Mouse (Mus musculus): Measurements from ENCODE around the gene Glycam1. TPM values are rescaled to one million over a fixed set of nuclear protein-coding genes. Genes with fewer than 3 reads are reported as not detected.
A peak's percentile ranks its signal among the peaks of the same experiment; 100 is the strongest.

Glycam1 gene
- polyA plus RNA-seq, 1 experiment from 2014 or later, result not detected

- H3K4me1 ChIP-seq, result peaks cover 28% of the 10 kb centered on the region
- H3K27ac ChIP-seq (replicated peaks), result peak overlapping the region; percentile 49
- H3K9me3 ChIP-seq, result no peaks in the 10 kb centered on the region
- H3K4me2 ChIP-seq (replicated peaks), result peak overlapping the region; percentile 95
- peak overlapping the region; percentile 77 for H3K4me3 ChIP-seq
- ATAC-seq (ENCODE audit: low FRiP score, low read depth), result peak; percentile 54
- H3K27me3 ChIP-seq, result peaks cover 26% of the 10 kb centered on the region; the same call in 1 of the 2 replicates
- no peaks in the 10 kb centered on the region for H3K36me3 ChIP-seq
- WGBS, result under 1% methylated on average over 37 of the region's 37 CpGs
- peak overlapping the region; percentile 78 for H3K9ac ChIP-seq (replicated peaks)
Measured at GRCm38 (mm10) chr15:103537011-103537821, 27.7 kb downstream of the Glycam1 start.

DNA sequence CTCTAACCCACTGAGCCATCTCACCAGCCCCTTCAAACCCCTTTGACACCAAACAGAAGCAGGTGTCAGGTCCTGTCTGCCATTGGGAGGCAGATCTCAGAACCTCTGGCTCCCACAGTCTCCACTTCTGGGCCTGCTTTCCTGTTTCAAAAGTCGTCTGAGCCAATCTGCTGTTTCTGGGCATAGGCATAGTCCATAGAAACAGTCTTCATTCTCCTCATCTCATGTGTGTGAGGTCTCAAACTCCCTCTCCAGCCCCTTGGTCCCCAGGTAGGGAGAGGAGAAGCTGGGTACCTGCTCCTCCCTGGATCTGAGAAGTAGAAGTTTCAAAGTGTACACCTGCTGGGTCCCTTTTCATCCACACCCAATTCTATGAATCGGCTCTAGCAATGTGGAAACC lies 28.4 kb downstream of the Glycam1 start:
- Histone ChIP-seq H3K27ac (replicated peaks) (peak overlapping the region; percentile 49; the same call in 1 of the 2 replicates), H3K4me1 (peaks cover 28% of the 10 kb centered on the region), H3K4me2 (replicated peaks) (peak overlapping the region; percentile 95), H3K4me3 (peak overlapping the region; percentile 77), H3K27me3 (peaks cover 26% of the 10 kb centered on the region; the same call in 1 of the 2 replicates), H3K9ac (replicated peaks) (peak overlapping the region; percentile 78; the same call in 1 of the 2 replicates), H3K36me3 (no peaks in the 10 kb centered on the region), H3K9me3 (no peaks in the 10 kb centered on the region)
- ATAC-seq (ENCODE audit: low FRiP score, low read depth), result no peak
- WGBS, result 23% methylated on average over 2 of the region's 2 CpGs

DNA sequence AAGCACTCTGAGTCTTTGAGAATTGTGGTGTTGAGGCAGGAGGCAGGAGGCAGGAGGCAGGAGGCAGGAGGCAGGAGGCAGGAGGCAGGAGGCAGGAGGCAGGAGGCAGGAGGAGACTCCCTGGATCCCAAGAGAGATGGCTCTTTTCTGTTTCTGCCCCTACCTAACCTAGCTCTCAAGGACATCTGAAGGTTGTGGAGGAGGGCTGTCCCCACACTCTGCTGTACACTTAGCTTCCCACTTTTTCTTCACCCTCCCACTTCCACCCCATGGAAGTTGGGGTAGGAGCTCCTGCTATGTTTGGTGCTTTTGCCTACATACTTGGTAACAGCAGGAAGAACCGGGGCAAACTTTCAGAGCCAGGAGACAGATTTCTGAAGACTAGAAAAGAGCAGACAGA lies 29.1 kb downstream of the Glycam1 start:
- Histone ChIP-seq H3K4me2 (replicated peaks) (no peak overlapping the region), H3K27ac (replicated peaks) (no peak overlapping the region), H3K9me3 (no peaks in the 10 kb centered on the region), H3K4me3 (no peak overlapping the region), H3K36me3 (no peaks in the 10 kb centered on the region), H3K4me1 (peaks cover 32% of the 10 kb centered on the region), H3K27me3 (peaks cover 26% of the 10 kb centered on the region; the same call in 1 of the 2 replicates), H3K9ac (replicated peaks) (no peak overlapping the region)
- ATAC-seq (ENCODE audit: low FRiP score, low read depth), result no peak
- WGBS, result 70% methylated on average over 1 of the region's 1 CpGs

- 77% methylated on average over 2 of the region's 2 CpGs for WGBS
- Histone ChIP-seq H3K4me2 (replicated peaks) (no peak overlapping the region), H3K4me1 (peaks cover 38% of the 10 kb centered on the region), H3K9ac (replicated peaks) (no peak overlapping the region), H3K9me3 (no peaks in the 10 kb centered on the region), H3K36me3 (no peaks in the 10 kb centered on the region), H3K4me3 (no peak overlapping the region), H3K27me3 (peaks cover 21% of the 10 kb centered on the region; the same call in 1 of the 2 replicates), H3K27ac (replicated peaks) (no peak overlapping the region)
- ATAC-seq (ENCODE audit: low FRiP score, low read depth), result no peak
Measured at GRCm38 (mm10) chr15:103535030-103535429, 29.9 kb downstream of the Glycam1 start.

- Histone ChIP-seq H3K27me3 (peaks cover 18% of the 10 kb centered on the region; the same call in 1 of the 2 replicates), H3K9ac (replicated peaks) (no peak overlapping the region), H3K9me3 (no peaks in the 10 kb centered on the region), H3K36me3 (no peaks in the 10 kb centered on the region; the same call in 1 of the 2 replicates), H3K4me1 (peaks cover 43% of the 10 kb centered on the region), H3K27ac (replicated peaks) (no peak overlapping the region), H3K4me3 (no peak overlapping the region), H3K4me2 (replicated peaks) (no peak overlapping the region)
- WGBS, result 87% methylated on average over 7 of the region's 7 CpGs
- ATAC-seq (ENCODE audit: low FRiP score, low read depth), result no peak
Measured at GRCm38 (mm10) chr15:103534054-103534620, 30.7 kb downstream of the Glycam1 start.

DNA sequence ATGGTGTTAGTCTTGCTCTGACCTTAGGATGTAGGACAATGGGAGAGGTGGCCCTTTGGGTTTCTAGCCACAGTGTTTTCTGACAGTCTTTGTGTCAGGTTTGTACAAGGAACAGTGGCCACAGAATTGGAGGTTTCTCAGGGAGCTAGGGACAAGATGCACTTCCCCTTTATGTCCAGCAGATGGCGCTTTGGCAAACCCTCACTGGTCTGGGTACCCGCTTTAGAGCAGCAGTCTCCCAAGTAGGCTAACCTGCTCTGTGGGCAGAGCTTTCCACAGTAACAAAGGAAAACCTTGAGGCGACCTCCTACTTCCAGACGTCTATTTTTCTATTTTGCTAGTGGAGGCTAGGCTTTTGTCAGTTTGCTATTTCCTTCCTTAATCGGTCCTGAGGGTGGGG lies 34.5 kb downstream of the Glycam1 start:
- no peak overlapping the region for H3K9ac ChIP-seq (replicated peaks)
- no peak overlapping the region for H3K4me2 ChIP-seq (replicated peaks)
- ATAC-seq (ENCODE audit: low FRiP score, low read depth), result peak; percentile 75
- H3K4me1 ChIP-seq, result peaks cover 22% of the 10 kb centered on the region
- H3K4me3 ChIP-seq, result no peak overlapping the region
- H3K9me3 ChIP-seq, result no peaks in the 10 kb centered on the region
- H3K27me3 ChIP-seq, result no peaks in the 10 kb centered on the region
- H3K36me3 ChIP-seq, result peaks cover 34% of the 10 kb centered on the region
- WGBS, result 4% methylated on average over 5 of the region's 5 CpGs
- peak overlapping the region; percentile 4 for H3K27ac ChIP-seq (replicated peaks)

- Histone ChIP-seq H3K4me2 (replicated peaks) (peak overlapping the region; percentile 2; the same call in 1 of the 2 replicates), H3K9ac (replicated peaks) (no peak overlapping the region), H3K4me3 (no peak overlapping the region), H3K27me3 (no peaks in the 10 kb centered on the region), H3K27ac (replicated peaks) (peak overlapping the region; percentile 52; the same call in 1 of the 2 replicates), H3K4me1 (peaks cover 39% of the 10 kb centered on the region), H3K36me3 (peaks cover 56% of the 10 kb centered on the region), H3K9me3 (no peaks in the 10 kb centered on the region)
- 30% methylated on average over 3 of the region's 3 CpGs for WGBS
- ATAC-seq (ENCODE audit: low FRiP score, low read depth), result no peak
Measured at GRCm38 (mm10) chr15:103523156-103523555, 41.7 kb downstream of the Glycam1 start.

DNA sequence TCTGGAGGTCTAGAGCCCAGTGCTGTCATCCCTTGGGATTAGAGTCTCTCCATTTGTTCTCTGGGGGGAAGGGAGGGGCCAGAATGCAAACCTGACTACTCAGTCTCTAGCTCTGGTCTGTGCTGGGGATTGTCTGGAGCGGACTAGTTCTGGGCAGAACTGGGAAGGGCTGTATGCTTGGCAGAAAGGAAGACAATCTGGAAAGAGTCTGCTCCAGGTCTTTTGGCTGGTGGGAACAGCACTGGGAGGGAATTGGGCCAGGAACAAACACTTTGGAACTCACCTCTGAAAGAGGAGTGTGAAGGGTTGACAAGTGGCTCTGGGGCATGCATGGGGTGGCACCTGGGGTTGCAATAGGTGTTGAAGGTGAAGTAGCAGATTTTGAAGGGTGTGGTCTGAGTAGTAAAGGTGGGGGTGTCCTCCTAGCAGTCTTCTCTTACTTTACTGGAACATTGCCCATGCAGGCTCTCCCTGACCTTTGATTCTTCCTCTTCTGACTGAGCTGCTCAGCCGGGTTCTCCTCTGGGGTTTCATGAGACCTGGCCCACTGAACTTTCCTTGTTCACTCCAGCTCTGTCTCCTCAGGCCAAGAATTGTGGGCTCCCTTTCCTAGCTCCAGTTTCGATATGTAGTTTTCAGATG lies 42.3 kb downstream of the Glycam1 start:
- peaks cover 45% of the 10 kb centered on the region for H3K4me1 ChIP-seq
- peaks cover 51% of the 10 kb centered on the region for H3K36me3 ChIP-seq
- no peak overlapping the region for H3K9ac ChIP-seq (replicated peaks)
- H3K4me2 ChIP-seq (replicated peaks), result peak overlapping the region; percentile 2; the same call in 1 of the 2 replicates
- no peaks in the 10 kb centered on the region for H3K9me3 ChIP-seq
- ATAC-seq (ENCODE audit: low FRiP score, low read depth), result no peak
- no peaks in the 10 kb centered on the region for H3K27me3 ChIP-seq
- H3K27ac ChIP-seq (replicated peaks), result peak overlapping the region; percentile 52; the same call in 1 of the 2 replicates
- WGBS, result 67% methylated on average over 3 of the region's 3 CpGs
- H3K4me3 ChIP-seq, result no peak overlapping the region

- peak overlapping the region; percentile 28; the same call in 1 of the 2 replicates for H3K9ac ChIP-seq (replicated peaks)
- 4% methylated on average over 4 of the region's 4 CpGs for WGBS
Measured at GRCm38 (mm10) chr15:103519386-103520378, 45.2 kb downstream of the Glycam1 start.

GRCm38 (mm10) chr15:103518600-103519385 lies 46.1 kb downstream of the Glycam1 start:
- 0 out of 2 replicates have a peak overlapping the region, but pooled peaks have one; percentile 15 for H3K9ac ChIP-seq (replicated peaks)
- no peaks in the 10 kb centered on the region for H3K27me3 ChIP-seq
- H3K4me3 ChIP-seq, result no peak overlapping the region
- peaks cover 78% of the 10 kb centered on the region for H3K4me1 ChIP-seq
- peak; percentile 74 for ATAC-seq (ENCODE audit: low FRiP score, low read depth)
- peaks cover 15% of the 10 kb centered on the region for H3K36me3 ChIP-seq
- H3K9me3 ChIP-seq, result no peaks in the 10 kb centered on the region
- 4% methylated on average over 5 of the region's 5 CpGs for WGBS
- peak overlapping the region; percentile 97 for H3K27ac ChIP-seq (replicated peaks)
- H3K4me2 ChIP-seq (replicated peaks), result peak overlapping the region; percentile 33

More at GRCm38 (mm10) chr15:103519386-103520378, 45.2 kb downstream of the Glycam1 start:
- ATAC-seq (ENCODE audit: low FRiP score, low read depth), result peak; percentile 82
- peaks cover 24% of the 10 kb centered on the region for H3K36me3 ChIP-seq
- H3K4me1 ChIP-seq, result peaks cover 72% of the 10 kb centered on the region
- H3K4me2 ChIP-seq (replicated peaks), result peak overlapping the region; percentile 33
- H3K9me3 ChIP-seq, result no peaks in the 10 kb centered on the region
- no peak overlapping the region for H3K4me3 ChIP-seq
- no peaks in the 10 kb centered on the region for H3K27me3 ChIP-seq
- peak overlapping the region; percentile 97 for H3K27ac ChIP-seq (replicated peaks)

Measured in midbrain, embryonic 12.5 days (tissue).